Mouse (Mus musculus) stomach, postnatal 0 days (tissue): ENCODE measurements around the gene Lat2.

Experiments used
- CTCF ChIP-seq: IDR thresholded peaks from 2 replicates; pipeline ENCODE4 v1.5.1; 2016; ENCODE audit warnings: antibody characterized with exemption, low read depth, mild to moderate bottlenecking, moderate library complexity
- EP300 ChIP-seq: optimal IDR thresholded peaks from 2 replicates; pipeline ENCODE3; 2016; ENCODE audit warnings: antibody characterized with exemption

- TF ChIP-seq CTCF = no peak
- no peak for TF ChIP-seq EP300
Measured at GRCm38 (mm10) chr5:134572508-134573214, 42.2 kb downstream of the Lat2 start.
